ENCODE assay signal across 8 mouse cellular contexts in genomic region chr11:69600098-69600497, GRCm38 (mm10). TPM values are rescaled to one million over a fixed set of nuclear protein-coding genes. Genes with fewer than 3 reads are reported as not detected.
DNase-seq lines count a peak whose midpoint lies in the region; ATAC-seq and TF ChIP-seq lines count a peak whose summit lies in the region.

No protein-coding gene starts in this region.

- no peaks in the 10 kb centered on the region for H3K79me2 ChIP-seq in CH12.LX (replicated peaks; ENCODE audit: control insufficient read depth, extremely low read depth, insufficient read depth, poor library complexity, severe bottlenecking)

- TF ChIP-seq EP300 in CH12.LX (IDR thresholded peaks at IDR 0.05; ENCODE audit: low read length): no peak

- in situ Hi-C loops in CH12.LX (cut with MboI; ENCODE audit: low pct_ligation_motif_present, low pct_unique_long_range_greater_than_20kb, low sequenced_read_pairs): no loop called here

- H3K4me3 ChIP-seq in CH12.LX (replicated peaks in 1 of 3; ENCODE audit: low read depth in 2 of 3, low read length in 2 of 3, poor library complexity in 1 of 3): no peak overlapping the region
- H3K4me3 ChIP-seq in cerebellum, adult 2 months (replicated peaks; ENCODE audit: insufficient read depth, low read depth, low read length): no peak overlapping the region
- H3K4me3 ChIP-seq in hindbrain, embryonic 11.5 days (ENCODE audit: low read depth, low read length): no peak overlapping the region

- TF ChIP-seq POLR2A in CH12.LX (IDR thresholded peaks at IDR 0.05; ENCODE audit: low read depth, low read length): no peak
- TF ChIP-seq POLR2A in cerebellum, adult 2 months (IDR thresholded peaks at IDR 0.05; ENCODE audit: borderline replicate concordance, insufficient read depth, low read length): no peak

- H3K4me2 ChIP-seq in CH12.LX (ENCODE audit: insufficient read depth, low read depth, poor library complexity, severe bottlenecking): no peak overlapping the region
- peak overlapping the region; percentile 8; the same call in 1 of the 2 replicates for H3K4me2 ChIP-seq in hindbrain, embryonic 11.5 days (replicated peaks; ENCODE audit: low read depth, low read length)

- peaks cover 44% of the 10 kb centered on the region for H3K27me3 ChIP-seq in CH12.LX (replicated peaks)
- no peaks in the 10 kb centered on the region for H3K27me3 ChIP-seq in cerebellum, adult 2 months (ENCODE audit: control insufficient read depth, insufficient read depth, low read length)
- peaks cover 5% of the 10 kb centered on the region; the same call in 1 of the 2 replicates for H3K27me3 ChIP-seq in hindbrain, embryonic 11.5 days (ENCODE audit: control insufficient read depth, insufficient read depth, low read length)

- dilution Hi-C loops in CH12.LX (cut with MboI; ENCODE audit: extremely low pct_ligation_motif_present, extremely low pct_unique_long_range_greater_than_20kb, low sequenced_read_pairs): no loop called here

- peaks cover under 1 to 5% of the 10 kb centered on the region in 2 experiments; a peak in 2 of 4 replicates for H3K4me1 ChIP-seq in CH12.LX (ENCODE audit: control insufficient read depth in 1 of 2, insufficient read depth in 2 of 2)
- peaks cover 28% of the 10 kb centered on the region for H3K4me1 ChIP-seq in cerebellum, adult 2 months (ENCODE audit: control insufficient read depth, insufficient read depth, low read length)
- H3K4me1 ChIP-seq in hindbrain, embryonic 11.5 days (replicated peaks; ENCODE audit: control insufficient read depth, insufficient read depth, low read length): peaks cover 6% of the 10 kb centered on the region

- no peak overlapping the region for H3K9ac ChIP-seq in CH12.LX (ENCODE audit: insufficient read depth, low read depth)
- no peak overlapping the region; the same call in 1 of the 2 replicates for H3K9ac ChIP-seq in hindbrain, embryonic 11.5 days (ENCODE audit: low read depth, low read length)

- no peak for TF ChIP-seq CTCF in CH12.LX (conservative IDR thresholded peaks at IDR 0.05 in 1 of 2, IDR thresholded peaks at IDR 0.05 in 1 of 2; ENCODE audit: low read depth in 2 of 2, low read length in 2 of 2)
- no peak for TF ChIP-seq CTCF in cerebellum, adult 2 months (IDR thresholded peaks at IDR 0.05; ENCODE audit: borderline replicate concordance, insufficient read depth, low read depth, low read length)

- no peak for TF ChIP-seq RAD21 in CH12.LX (IDR thresholded peaks at IDR 0.05; ENCODE audit: low read depth, low read length)

- H3K36me3 ChIP-seq in CH12.LX (replicated peaks in 1 of 2; ENCODE audit: control insufficient read depth in 1 of 2, insufficient read depth in 1 of 2, low read length in 1 of 2): peaks cover 0 to 3% of the 10 kb centered on the region in 2 experiments
- H3K36me3 ChIP-seq in hindbrain, embryonic 11.5 days (ENCODE audit: control insufficient read depth, insufficient read depth, low read length): no peaks in the 10 kb centered on the region

- 6% methylated on average over 6 of the region's 6 CpGs for WGBS in cerebellum, adult 2 months
- WGBS in hindbrain, embryonic 11.5 days: 7% methylated on average over 6 of the region's 6 CpGs

- no peaks in the 10 kb centered on the region for H3K9me3 ChIP-seq in CH12.LX (replicated peaks; ENCODE audit: low read length)
- no peaks in the 10 kb centered on the region for H3K9me3 ChIP-seq in hindbrain, embryonic 11.5 days (ENCODE audit: control insufficient read depth, low read length)

- no peak for DNase-seq in CH12.LX (ENCODE audit: extremely low read depth)
- DNase-seq in cerebellum, adult 2 months: peak; percentile 62 to 67
- peak; percentile 76 to 79 for DNase-seq in frontal cortex, postnatal 10 days (ENCODE audit: low spot score in 2 of 2)
- DNase-seq in hindbrain, embryonic 11.5 days (ENCODE audit: low spot score): peak; percentile 63
- DNase-seq in layer of hippocampus, postnatal 25 days (ENCODE audit: extremely low spot score in 1 of 2, low spot score in 1 of 2): peak; percentile 37 to 68
- DNase-seq in lung, postnatal 4 days: peak; percentile 60 to 77
- peak; percentile 51 to 58 for DNase-seq in right cerebral cortex, postnatal 36 days (ENCODE audit: low spot score in 2 of 2)
- no peak for DNase-seq in thymus, adult 18-20 months

- no peak overlapping the region for H3K27ac ChIP-seq in CH12.LX (ENCODE audit: insufficient read depth, low read depth)
- H3K27ac ChIP-seq in cerebellum, adult 2 months (ENCODE audit: insufficient read depth, low read length): peak overlapping the region; percentile 55; the same call in 1 of the 2 replicates
- H3K27ac ChIP-seq in hindbrain, embryonic 11.5 days (ENCODE audit: low read depth, low read length): no peak overlapping the region

- no peak for ATAC-seq in hindbrain, embryonic 11.5 days (ENCODE audit: low FRiP score)

TF ChIP-seq in CH12.LX, 34 proteins besides CTCF, POLR2A, EP300 and RAD21:
- TF ChIP-seq USF1 (IDR thresholded peaks at IDR 0.05; ENCODE audit: low read depth, low read length) (no peak), CHD2 (IDR thresholded peaks at IDR 0.05; ENCODE audit: low read length) (peak; percentile 52; the same call in 1 of the 2 replicates), USF2 (conservative IDR thresholded peaks at IDR 0.05; ENCODE audit: low read depth, low read length) (no peak)

RNA-seq across cellular contexts. Expression of gene Atp1b2, which starts 5.6 kb away (rescaled TPM):
- not detected in 2 replicates for total RNA-seq in CH12.LX (2012; rRNA removed)
- not detected in 2 replicates for total RNA-seq in CH12.LX (2014; rRNA removed)
- polyA plus RNA-seq in CH12.LX (2012; ENCODE audit: insufficient read length, low read depth): 0.09 and 0.11 TPM in 2 replicates
- polyA plus RNA-seq in cerebellum, adult 2 months (2012; rRNA removed): 890 and 950 TPM in 2 replicates
- polyA plus RNA-seq in hindbrain, embryonic 11.5 days (2014; fragmentation: Nextera tagmentation; extraction: Ambion mirVana): 11.7 and 13.1 TPM in 2 replicates
- 100 to 1,000 TPM; 394 to 472 TPM for total RNA-seq in layer of hippocampus, postnatal 25 days (2021)

RNA-seq across cellular contexts. Expression of gene Shbg, which starts 17.6 kb away (rescaled TPM):
- total RNA-seq in CH12.LX (2012; rRNA removed): not detected in 2 replicates
- not detected in 2 replicates for total RNA-seq in CH12.LX (2014; rRNA removed)
- polyA plus RNA-seq in CH12.LX (2012; ENCODE audit: insufficient read length, low read depth): not detected in 2 replicates
- polyA plus RNA-seq in cerebellum, adult 2 months (2012; rRNA removed): 0.11 TPM in 2 replicates
- 0.17 TPM in 1 of 2 replicates, not detected in the other for polyA plus RNA-seq in hindbrain, embryonic 11.5 days (2014; fragmentation: Nextera tagmentation; extraction: Ambion mirVana)
- not detected for total RNA-seq in layer of hippocampus, postnatal 25 days (2021)

RNA-seq across cellular contexts. Expression of gene Trp53, which starts 19.9 kb away (rescaled TPM):
- total RNA-seq in CH12.LX (2012; rRNA removed): 104 and 107 TPM in 2 replicates
- total RNA-seq in CH12.LX (2014; rRNA removed): 15.7 and 24.9 TPM in 2 replicates
- 309 and 372 TPM in 2 replicates for polyA plus RNA-seq in CH12.LX (2012; ENCODE audit: insufficient read length, low read depth)
- polyA plus RNA-seq in cerebellum, adult 2 months (2012; rRNA removed): 34.7 and 35.6 TPM in 2 replicates
- 156 and 159 TPM in 2 replicates for polyA plus RNA-seq in hindbrain, embryonic 11.5 days (2014; fragmentation: Nextera tagmentation; extraction: Ambion mirVana)
- total RNA-seq in layer of hippocampus, postnatal 25 days (2021): 10 to 100 TPM; 24.3 to 29.8 TPM

RNA-seq across cellular contexts. Expression of gene Wrap53, which starts 20.0 kb away (rescaled TPM):
- total RNA-seq in CH12.LX (2012; rRNA removed) (34.2 and 40.8 TPM in 2 replicates), CH12.LX (2014; rRNA removed) (25.4 and 26.4 TPM in 2 replicates)
- 35.3 and 36.0 TPM in 2 replicates for polyA plus RNA-seq in CH12.LX (2012; ENCODE audit: insufficient read length, low read depth)
- 18.6 and 18.8 TPM in 2 replicates for polyA plus RNA-seq in cerebellum, adult 2 months (2012; rRNA removed)
- 36.6 and 37.8 TPM in 2 replicates for polyA plus RNA-seq in hindbrain, embryonic 11.5 days (2014; fragmentation: Nextera tagmentation; extraction: Ambion mirVana)
- 10 to 100 TPM; 11.7 to 12.5 TPM for total RNA-seq in layer of hippocampus, postnatal 25 days (2021)

RNA-seq across cellular contexts. Expression of gene Sat2, which starts 21.7 kb away (rescaled TPM):
- 0.38 TPM in 1 of 2 replicates, not detected in the other for total RNA-seq in CH12.LX (2012; rRNA removed)
- not detected in 2 replicates for total RNA-seq in CH12.LX (2014; rRNA removed)
- not detected in 2 replicates for polyA plus RNA-seq in CH12.LX (2012; ENCODE audit: insufficient read length, low read depth)
- 32.4 and 33.5 TPM in 2 replicates for polyA plus RNA-seq in cerebellum, adult 2 months (2012; rRNA removed)
- polyA plus RNA-seq in hindbrain, embryonic 11.5 days (2014; fragmentation: Nextera tagmentation; extraction: Ambion mirVana): 15.0 and 20.6 TPM in 2 replicates
- 10 to 100 TPM; 15.5 to 15.8 TPM for total RNA-seq in layer of hippocampus, postnatal 25 days (2021)

Comparison
In these comparisons a context has a peak if more than half of its experiments do, and no peak if none do; other contexts are left out.
1. DNase-seq: peak in cerebellum, adult 2 months (2 of 2), frontal cortex, postnatal 10 days (2 of 2), hindbrain, embryonic 11.5 days (single experiment), layer of hippocampus, postnatal 25 days (2 of 2), lung, postnatal 4 days (2 of 2) and right cerebral cortex, postnatal 36 days (2 of 2); none in CH12.LX (single experiment) and thymus, adult 18-20 months (0 of 2).
2. RNA of gene Atp1b2, which starts 5.6 kb away (polyA plus RNA-seq): 890 to 950 TPM in cerebellum, adult 2 months; 11.7 to 13.1 TPM in hindbrain, embryonic 11.5 days and 0.09 to 0.11 TPM in CH12.LX; every median in the first group is over 10 times any median in the second.